Mouse (Mus musculus): ENCODE data around the gene Hs3st4.

The Hs3st4 gene

GRCm38 (mm10) chr7:123982461-123983038 lies at the start of gene Hs3st4:
Gene Hs3st4, plus strand, starts transcription at chr7:123982869.
- no peak for DNase-seq (ENCODE audit: extremely low read depth, insufficient read length, low spot score)

GRCm38 (mm10) chr7:123946836-123947235 lies 35.8 kb upstream of the Hs3st4 start:
- DNase-seq (ENCODE audit: extremely low read depth, insufficient read length, low spot score), result no peak

GRCm38 (mm10) chr7:123963021-123963420 lies 19.6 kb upstream of the Hs3st4 start:
- no peak for DNase-seq (ENCODE audit: extremely low read depth, insufficient read length, low spot score)

GRCm38 (mm10) chr7:123964559-123965142 lies 18.0 kb upstream of the Hs3st4 start:
- DNase-seq (ENCODE audit: extremely low read depth, insufficient read length, low spot score), result peak; percentile 7

- no peak for DNase-seq (ENCODE audit: extremely low read depth, insufficient read length, low spot score)
Observed at GRCm38 (mm10) chr7:123965515-123965914, 17.2 kb upstream of the Hs3st4 start.

GRCm38 (mm10) chr7:123975441-123975840 lies 7.2 kb upstream of the Hs3st4 start:
- DNase-seq (ENCODE audit: extremely low read depth, insufficient read length, low spot score), result no peak

GRCm38 (mm10) chr7:123981435-123981834 lies 1.2 kb upstream of the Hs3st4 start:
- DNase-seq (ENCODE audit: extremely low read depth, insufficient read length, low spot score), result no peak

- no peak for DNase-seq (ENCODE audit: extremely low read depth, insufficient read length, low spot score)
Observed at GRCm38 (mm10) chr7:123982010-123982409, 659 bp upstream of the Hs3st4 start.

- no peak for DNase-seq (ENCODE audit: extremely low read depth, insufficient read length, low spot score)
Observed at GRCm38 (mm10) chr7:123983177-123984046, 743 bp downstream of the Hs3st4 start.

- no peak for DNase-seq (ENCODE audit: extremely low read depth, insufficient read length, low spot score)
Observed at GRCm38 (mm10) chr7:123992121-123992520, 9.5 kb downstream of the Hs3st4 start.

- no peak for DNase-seq (ENCODE audit: extremely low read depth, insufficient read length, low spot score)
Observed at GRCm38 (mm10) chr7:123997266-123997665, 14.6 kb downstream of the Hs3st4 start.

GRCm38 (mm10) chr7:123998601-123999000 lies 15.9 kb downstream of the Hs3st4 start:
- no peak for DNase-seq (ENCODE audit: extremely low read depth, insufficient read length, low spot score)

GRCm38 (mm10) chr7:124026908-124027307 lies 44.2 kb downstream of the Hs3st4 start:
- no peak for DNase-seq (ENCODE audit: extremely low read depth, insufficient read length, low spot score)

GRCm38 (mm10) chr7:124032236-124032635 lies 49.6 kb downstream of the Hs3st4 start:
- DNase-seq (ENCODE audit: extremely low read depth, insufficient read length, low spot score), result no peak

GRCm38 (mm10) chr7:124033332-124033731 lies 50.7 kb downstream of the Hs3st4 start:
- DNase-seq (ENCODE audit: extremely low read depth, insufficient read length, low spot score), result no peak

- no peak for DNase-seq (ENCODE audit: extremely low read depth, insufficient read length, low spot score)
Observed at GRCm38 (mm10) chr7:124037281-124037700, 54.6 kb downstream of the Hs3st4 start.

- no peak for DNase-seq (ENCODE audit: extremely low read depth, insufficient read length, low spot score)
Observed at GRCm38 (mm10) chr7:124039142-124039541, 56.5 kb downstream of the Hs3st4 start.

GRCm38 (mm10) chr7:124047382-124047781 lies 64.7 kb downstream of the Hs3st4 start:
- DNase-seq (ENCODE audit: extremely low read depth, insufficient read length, low spot score), result no peak

GRCm38 (mm10) chr7:124048971-124049370 lies 66.3 kb downstream of the Hs3st4 start:
- DNase-seq (ENCODE audit: extremely low read depth, insufficient read length, low spot score), result no peak

- DNase-seq (ENCODE audit: extremely low read depth, insufficient read length, low spot score), result no peak
Observed at GRCm38 (mm10) chr7:124050421-124050820, 67.8 kb downstream of the Hs3st4 start.

GRCm38 (mm10) chr7:124083741-124084140 lies 101.1 kb downstream of the Hs3st4 start:
- no peak for DNase-seq (ENCODE audit: extremely low read depth, insufficient read length, low spot score)

- DNase-seq (ENCODE audit: extremely low read depth, insufficient read length, low spot score), result peak; percentile 2
Observed at GRCm38 (mm10) chr7:124129019-124129418, 146.3 kb downstream of the Hs3st4 start.
